Mouse (Mus musculus): ENCODE measurements around the gene Nmnat2. TPM values are rescaled to one million over a fixed set of nuclear protein-coding genes. Genes with fewer than 3 reads are reported as not detected.

The Nmnat2 gene
- polyA plus RNA-seq, 1 experiment from 2014 or later, result 37.7 TPM

DNA sequence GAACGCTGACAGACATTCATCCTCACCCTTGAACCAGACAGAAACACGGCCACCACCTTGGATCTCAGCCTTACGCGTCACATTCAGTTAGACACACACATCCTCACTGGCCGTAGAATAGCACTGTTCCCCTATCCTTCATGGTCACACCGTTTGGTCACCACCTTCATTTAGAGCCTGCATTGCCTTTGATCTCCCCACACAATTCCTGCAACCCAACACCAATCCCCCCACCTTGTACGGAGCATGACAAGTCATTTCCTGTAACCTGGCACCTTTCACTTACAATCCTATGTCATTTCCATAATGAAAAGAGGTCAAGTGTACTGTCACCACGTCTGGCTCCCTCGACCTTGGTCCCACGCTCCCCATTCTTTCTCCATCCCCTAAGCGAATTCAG lies 189.2 kb downstream of the Nmnat2 start:
- Histone ChIP-seq H3K27me3 (no peaks in the 10 kb centered on the region), H3K4me2 (replicated peaks) (no peak overlapping the region), H3K36me3 (no peaks in the 10 kb centered on the region), H3K4me3 (no peak overlapping the region), H3K9me3 (replicated peaks) (no peaks in the 10 kb centered on the region), H3K27ac (no peak overlapping the region), H3K4me1 (peaks cover 4% of the 10 kb centered on the region; the same call in 1 of the 2 replicates), H3K9ac (no peak overlapping the region)
- ATAC-seq (ENCODE audit: low FRiP score), result no peak
- 73% methylated on average over 11 of the region's 11 CpGs for whole genome bisulfite sequencing

DNA sequence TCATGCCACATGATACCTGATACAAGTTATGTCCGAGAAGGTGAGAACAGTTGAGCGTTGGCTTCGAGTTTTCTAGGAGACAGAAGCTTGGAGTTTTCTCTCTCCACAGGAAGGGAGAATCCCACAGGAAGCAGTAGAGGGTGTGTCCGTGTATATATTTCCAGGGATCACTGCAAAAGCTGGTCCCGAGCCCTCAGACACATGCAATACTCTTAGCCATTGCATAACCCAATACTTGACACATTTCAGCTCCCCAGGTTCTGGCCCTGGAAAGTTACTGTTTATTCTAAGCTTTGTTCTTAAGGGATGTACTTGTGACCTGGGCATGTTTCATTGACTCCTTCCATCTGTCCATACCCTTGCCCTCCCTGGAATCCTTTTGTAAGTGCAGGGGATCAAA lies 191.0 kb downstream of the Nmnat2 start:
- Histone ChIP-seq H3K4me1 (peaks cover 4% of the 10 kb centered on the region; the same call in 1 of the 2 replicates), H3K4me3 (no peak overlapping the region), H3K27ac (no peak overlapping the region), H3K27me3 (no peaks in the 10 kb centered on the region), H3K36me3 (no peaks in the 10 kb centered on the region), H3K9me3 (replicated peaks) (no peaks in the 10 kb centered on the region), H3K9ac (no peak overlapping the region), H3K4me2 (replicated peaks) (no peak overlapping the region)
- 76% methylated on average over 5 of the region's 5 CpGs for WGBS
- no peak for ATAC-seq (ENCODE audit: low FRiP score)

DNA sequence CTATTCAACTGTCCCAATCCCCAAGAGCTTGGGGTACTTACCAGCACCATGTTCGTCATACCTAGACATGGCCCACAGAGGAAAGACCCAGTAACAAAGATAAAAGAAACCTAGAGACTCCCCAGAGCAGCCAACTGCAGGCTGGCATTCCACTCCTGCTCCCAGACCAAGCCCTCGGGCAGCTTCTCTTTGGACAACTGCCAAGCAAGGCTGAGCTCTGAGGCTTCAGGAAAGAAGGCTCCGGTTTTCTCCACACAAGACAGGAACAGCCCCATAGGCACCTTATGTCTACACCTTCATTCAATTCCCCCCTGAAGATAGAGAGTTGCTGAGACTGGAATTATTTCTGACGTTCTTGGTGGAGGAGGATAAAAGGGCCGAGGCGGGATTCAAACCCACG lies 197.8 kb downstream of the Nmnat2 start:
- H3K4me3 ChIP-seq, result no peak overlapping the region
- no peak for ATAC-seq (ENCODE audit: low FRiP score)
- 80% methylated on average over 7 of the region's 7 CpGs for WGBS
- H3K36me3 ChIP-seq, result no peaks in the 10 kb centered on the region
- no peak overlapping the region for H3K27ac ChIP-seq
- peaks cover 5% of the 10 kb centered on the region; the same call in 1 of the 2 replicates for H3K4me1 ChIP-seq
- no peaks in the 10 kb centered on the region for H3K9me3 ChIP-seq (replicated peaks)
- no peak overlapping the region for H3K4me2 ChIP-seq (replicated peaks)
- H3K9ac ChIP-seq, result no peak overlapping the region
- H3K27me3 ChIP-seq, result no peaks in the 10 kb centered on the region

DNA sequence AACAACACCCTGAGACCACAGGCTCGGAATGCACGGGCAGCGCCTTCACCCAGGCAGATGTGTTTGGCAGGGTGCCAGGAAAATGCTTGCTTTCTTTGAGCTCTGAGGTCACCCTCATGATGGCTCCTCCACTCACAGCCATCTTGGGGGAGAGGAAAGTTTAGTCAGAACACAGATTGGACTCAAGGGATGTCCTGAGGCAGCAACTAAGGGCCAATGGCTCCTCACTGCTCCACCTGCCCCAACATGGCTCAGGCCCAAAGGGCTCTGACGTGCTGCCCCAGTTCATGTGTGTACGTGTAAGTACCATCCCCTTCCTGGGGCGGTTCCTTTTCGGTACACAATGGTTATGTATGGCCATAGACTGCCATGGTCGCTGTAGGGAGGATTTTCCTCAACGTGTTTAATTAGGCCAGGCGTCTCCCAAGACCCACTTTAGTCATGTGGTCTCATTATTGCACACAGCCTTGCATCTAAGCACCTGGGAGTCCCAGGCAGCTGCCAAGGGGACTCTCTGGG lies 198.9 kb downstream of the Nmnat2 start:
- ATAC-seq (ENCODE audit: low FRiP score), result peak; percentile 54
- WGBS, result 64% methylated on average over 10 of the region's 10 CpGs

DNA sequence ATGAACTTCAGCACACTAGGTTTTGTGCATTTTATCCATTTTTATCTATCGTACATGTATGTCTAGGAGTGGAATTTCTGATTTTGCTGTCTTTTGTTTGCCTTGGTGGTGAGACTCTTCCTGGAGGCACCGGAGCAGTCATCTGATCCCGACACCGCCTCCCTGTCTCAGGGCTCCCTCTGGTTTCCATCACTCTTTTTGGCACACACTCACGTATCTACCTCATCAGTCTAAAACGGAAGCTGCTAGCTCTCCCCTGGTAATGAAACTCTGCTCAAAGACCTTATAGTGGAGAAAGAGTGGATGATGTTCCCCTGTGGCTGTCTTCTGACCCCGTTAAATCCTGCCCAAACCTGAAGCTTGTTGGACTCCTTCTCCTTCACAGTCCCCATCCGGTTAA lies 200.6 kb downstream of the Nmnat2 start:
- Histone ChIP-seq H3K4me2 (replicated peaks) (no peak overlapping the region), H3K4me1 (peaks cover 5% of the 10 kb centered on the region; the same call in 1 of the 2 replicates), H3K9me3 (replicated peaks) (no peaks in the 10 kb centered on the region), H3K27me3 (no peaks in the 10 kb centered on the region), H3K9ac (no peak overlapping the region), H3K27ac (no peak overlapping the region), H3K36me3 (no peaks in the 10 kb centered on the region), H3K4me3 (no peak overlapping the region)
- no peak for ATAC-seq (ENCODE audit: low FRiP score)
- 82% methylated on average over 8 of the region's 8 CpGs for WGBS

More for the DNA sequence above, 198.9 kb downstream of the Nmnat2 start:
- Histone ChIP-seq H3K9ac (no peak overlapping the region), H3K27ac (no peak overlapping the region), H3K27me3 (no peaks in the 10 kb centered on the region), H3K9me3 (replicated peaks) (no peaks in the 10 kb centered on the region), H3K4me1 (peaks cover 5% of the 10 kb centered on the region; the same call in 1 of the 2 replicates), H3K4me2 (replicated peaks) (no peak overlapping the region), H3K4me3 (no peak overlapping the region), H3K36me3 (no peaks in the 10 kb centered on the region)

DNA sequence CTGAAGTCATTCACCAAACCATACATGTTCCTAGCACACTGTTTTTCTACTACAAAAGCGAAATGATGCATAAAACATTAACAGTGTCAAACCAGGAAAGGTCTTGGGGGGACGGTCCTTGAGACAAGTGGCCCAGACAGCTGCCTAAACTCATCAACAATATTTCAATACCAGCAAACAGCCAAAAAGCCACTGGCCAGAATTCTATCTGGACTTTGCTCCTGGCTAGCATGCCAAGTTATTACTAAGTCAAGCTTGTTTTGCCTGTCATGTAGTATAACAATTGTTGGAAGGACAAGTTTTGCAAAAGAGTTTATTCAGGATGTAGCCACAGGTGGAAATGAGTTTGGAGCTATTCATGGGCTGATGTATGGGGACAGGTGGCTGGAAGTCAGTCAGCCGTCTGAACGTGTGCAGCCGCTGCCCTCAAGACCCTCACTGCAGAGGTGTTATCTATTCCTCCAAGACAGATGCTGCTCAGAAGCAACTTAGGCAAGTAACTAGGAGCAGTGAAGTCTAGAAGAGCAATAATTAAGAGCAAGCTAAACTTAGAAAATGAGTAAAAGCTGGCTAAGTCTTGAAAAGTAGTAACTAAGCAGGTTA lies 202.3 kb downstream of the Nmnat2 start:
- H3K9me3 ChIP-seq (replicated peaks), result no peaks in the 10 kb centered on the region
- H3K36me3 ChIP-seq, result no peaks in the 10 kb centered on the region
- H3K27me3 ChIP-seq, result no peaks in the 10 kb centered on the region
- no peak for ATAC-seq (ENCODE audit: low FRiP score)
- no peak overlapping the region for H3K4me3 ChIP-seq
- H3K9ac ChIP-seq, result no peak overlapping the region
- H3K4me2 ChIP-seq (replicated peaks), result no peak overlapping the region
- H3K27ac ChIP-seq, result no peak overlapping the region
- peaks cover 5% of the 10 kb centered on the region; the same call in 1 of the 2 replicates for H3K4me1 ChIP-seq
- 74% methylated on average over 5 of the region's 5 CpGs for WGBS

DNA sequence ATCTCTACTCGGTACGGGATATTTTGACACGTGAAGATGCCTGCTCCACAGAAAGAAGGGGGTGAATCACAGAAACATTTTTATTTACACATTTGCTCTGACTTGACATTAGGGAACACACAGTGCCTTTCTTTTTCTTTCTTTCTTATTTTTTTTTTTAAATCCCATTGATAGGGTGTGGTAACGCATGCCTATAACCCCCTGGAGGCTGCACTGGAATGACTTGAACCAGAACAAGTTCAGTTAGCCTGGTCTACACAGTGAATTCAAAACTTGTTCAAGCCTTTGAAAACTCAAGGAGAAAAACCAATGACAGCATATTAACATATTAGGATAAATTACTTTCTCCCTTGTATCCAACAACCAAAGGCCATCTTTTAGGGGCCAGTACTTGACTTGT lies 204.3 kb downstream of the Nmnat2 start:
- no peaks in the 10 kb centered on the region for H3K9me3 ChIP-seq (replicated peaks)

DNA sequence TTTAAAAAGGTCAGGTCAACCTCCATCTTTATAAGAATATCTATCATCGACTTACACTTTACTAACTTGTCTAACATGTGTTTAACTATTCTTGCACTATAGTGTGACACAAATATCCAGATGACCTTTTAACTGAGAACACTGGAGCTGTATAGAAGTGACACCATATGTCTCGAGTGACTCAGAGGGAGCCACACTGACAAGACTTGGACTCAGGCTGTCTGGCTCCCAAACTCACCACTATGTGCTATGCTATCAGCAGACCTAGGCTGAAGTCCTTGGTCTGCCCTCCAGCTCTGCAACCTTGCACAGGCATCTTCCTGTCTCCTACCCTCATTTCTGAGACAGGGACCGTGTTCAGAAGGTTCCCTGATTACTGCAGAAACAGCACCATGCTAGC lies 209.0 kb downstream of the Nmnat2 start:
- ATAC-seq (ENCODE audit: low FRiP score), result no peak
- H3K9me3 ChIP-seq (replicated peaks), result no peaks in the 10 kb centered on the region
- WGBS, result 78% methylated on average over 3 of the region's 3 CpGs
- H3K4me1 ChIP-seq, result no peaks in the 10 kb centered on the region
- H3K9ac ChIP-seq, result no peak overlapping the region
- no peak overlapping the region for H3K4me2 ChIP-seq (replicated peaks)
- H3K4me3 ChIP-seq, result no peak overlapping the region
- no peaks in the 10 kb centered on the region for H3K36me3 ChIP-seq
- H3K27ac ChIP-seq, result no peak overlapping the region
- no peaks in the 10 kb centered on the region for H3K27me3 ChIP-seq

More for the DNA sequence above, 204.3 kb downstream of the Nmnat2 start:
- no peak overlapping the region for H3K9ac ChIP-seq
- WGBS, result 93% methylated on average over 4 of the region's 4 CpGs
- no peaks in the 10 kb centered on the region for H3K27me3 ChIP-seq
- H3K27ac ChIP-seq, result no peak overlapping the region
- no peaks in the 10 kb centered on the region for H3K4me1 ChIP-seq
- no peak for ATAC-seq (ENCODE audit: low FRiP score)
- no peak overlapping the region for H3K4me3 ChIP-seq
- no peak overlapping the region for H3K4me2 ChIP-seq (replicated peaks)
- H3K36me3 ChIP-seq, result no peaks in the 10 kb centered on the region

DNA sequence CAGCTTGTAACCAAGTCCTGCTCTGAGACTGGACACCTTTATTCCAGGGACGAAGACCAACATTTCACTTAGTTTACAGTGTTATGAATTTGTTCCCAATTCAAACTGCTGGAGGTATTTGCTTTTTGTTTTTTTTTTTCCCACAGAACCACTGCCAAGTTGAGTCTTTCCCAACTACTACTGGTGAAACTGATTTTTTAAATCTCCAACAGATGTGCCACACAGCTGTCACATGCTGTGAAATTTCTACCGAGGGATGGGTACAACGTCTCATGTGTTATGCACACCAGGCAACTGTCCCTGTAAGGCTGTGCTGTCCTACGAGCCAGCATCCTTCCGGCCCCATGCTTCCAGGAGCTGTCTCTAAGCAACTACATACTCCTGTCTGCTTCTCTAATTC lies 213.5 kb downstream of the Nmnat2 start:
- no peaks in the 10 kb centered on the region for H3K9me3 ChIP-seq (replicated peaks)
- no peak overlapping the region for H3K9ac ChIP-seq
- ATAC-seq (ENCODE audit: low FRiP score), result no peak
- 79% methylated on average over 5 of the region's 5 CpGs for WGBS
- H3K4me2 ChIP-seq (replicated peaks), result no peak overlapping the region
- no peak overlapping the region for H3K27ac ChIP-seq
- no peak overlapping the region for H3K4me3 ChIP-seq
- no peaks in the 10 kb centered on the region for H3K36me3 ChIP-seq
- H3K27me3 ChIP-seq, result no peaks in the 10 kb centered on the region
- peaks cover 6% of the 10 kb centered on the region; the same call in 1 of the 2 replicates for H3K4me1 ChIP-seq

Other genes starting within 250 kb of the Nmnat2 start
- not detected in 2 replicates for gene Apobec4, start 204.4 kb upstream of the Nmnat2 start, polyA plus RNA-seq (2016; fragmentation: Nextera tagmentation; extraction: Ambion mirVana)
- 23.9 and 24.7 TPM in 2 replicates for gene Rgl1, start 188.6 kb upstream of the Nmnat2 start, polyA plus RNA-seq (2016; fragmentation: Nextera tagmentation; extraction: Ambion mirVana)
- gene Arpc5, start 188.5 kb upstream of the Nmnat2 start, polyA plus RNA-seq (2016; fragmentation: Nextera tagmentation; extraction: Ambion mirVana), result 310 and 335 TPM in 2 replicates
- gene Ncf2, start 154.8 kb upstream of the Nmnat2 start, polyA plus RNA-seq (2016; fragmentation: Nextera tagmentation; extraction: Ambion mirVana), result 2.3 and 2.9 TPM in 2 replicates
- 40.8 and 42.4 TPM in 2 replicates for gene Smg7, start 52.3 kb upstream of the Nmnat2 start, polyA plus RNA-seq (2016; fragmentation: Nextera tagmentation; extraction: Ambion mirVana)
- gene Lamc2, start 231.5 kb downstream of the Nmnat2 start, polyA plus RNA-seq (2016; fragmentation: Nextera tagmentation; extraction: Ambion mirVana), result 1.6 and 2.1 TPM in 2 replicates